Mouse (Mus musculus) MEL (cell line): ENCODE data around the gene Dock4.

ENCODE experiments used
- CHD2 ChIP-seq: IDR thresholded peaks from 2 replicates; pipeline ENCODE4 v1.6.1; 2011; ENCODE audit warnings: low read length, improper control_type of control experiment
- CTCF ChIP-seq, 3 experiments: IDR thresholded peaks in 2 of 3; conservative IDR thresholded peaks in 1 of 3; 2 replicates each; pipeline ENCODE4 v1.5.1; 2011 to 2012; ENCODE audit warnings: low read length in 3 of 3, low read depth in 2 of 3, mild to moderate bottlenecking in 2 of 3, improper control_type of control experiment in 1 of 3, inconsistent platforms in 1 of 3, mixed read lengths in 1 of 3, moderate library complexity in 1 of 3; ENCODE audit not compliant: control insufficient read depth in 1 of 3, insufficient read depth in 1 of 3, poor library complexity in 1 of 3, severe bottlenecking in 1 of 3
- EP300 ChIP-seq, 2 experiments: IDR thresholded peaks; 2 replicates each; pipeline ENCODE4 v1.6.1; 2011; ENCODE audit warnings: improper control_type of control experiment in 2 of 2, low read length in 2 of 2, low read depth in 1 of 2, mild to moderate bottlenecking in 1 of 2
- HCFC1 ChIP-seq: IDR thresholded peaks from 2 replicates; pipeline ENCODE4 v1.6.1; 2012; ENCODE audit warnings: low read depth, mild to moderate bottlenecking, inconsistent platforms, low read length, improper control_type of control experiment, moderate library complexity
- MAX ChIP-seq: IDR thresholded peaks from 2 replicates; pipeline ENCODE4 v1.6.1; 2011; ENCODE audit warnings: low read length, improper control_type of control experiment
- SMC3 ChIP-seq: IDR thresholded peaks from 2 replicates; pipeline ENCODE4 v1.6.1; 2011; ENCODE audit warnings: low read depth, low read length, improper control_type of control experiment
- UBTF ChIP-seq: IDR thresholded peaks from 2 replicates; pipeline ENCODE4 v1.6.1; 2012; ENCODE audit warnings: low read depth, mild to moderate bottlenecking, inconsistent platforms, low read length, improper control_type of control experiment, moderate library complexity, borderline replicate concordance; ENCODE audit not compliant: insufficient read depth

DNA sequence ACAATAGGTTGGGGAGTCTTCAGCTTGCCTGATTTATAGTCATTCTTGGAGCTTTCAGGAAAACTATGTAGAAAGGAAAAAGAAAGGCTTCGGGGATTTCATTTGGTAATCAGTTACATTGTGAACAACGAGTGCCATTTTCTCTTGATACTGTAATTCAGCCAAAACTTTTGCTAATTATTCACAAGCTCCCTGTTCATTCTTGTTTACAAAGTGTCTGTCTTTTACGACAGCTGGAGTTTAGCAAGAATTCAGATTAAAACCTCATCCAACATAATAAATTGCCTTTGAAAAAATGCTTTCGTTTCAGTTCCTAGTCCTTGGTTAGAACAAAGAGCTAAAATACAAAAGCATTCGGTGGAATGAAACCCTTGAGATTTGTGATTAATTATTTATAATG, 345.5 kb downstream of the Dock4 start:
- TF ChIP-seq MAX (no peak), EP300 (IDR thresholded peaks at IDR 0.05; ENCODE audit: low read depth in 1 of 2, low read length in 2 of 2) (no peak), CTCF (IDR thresholded peaks at IDR 0.05 in 2 of 3, conservative IDR thresholded peaks at IDR 0.05 in 1 of 3; ENCODE audit: control insufficient read depth in 1 of 3, insufficient read depth in 1 of 3, low read depth in 2 of 3, low read length in 3 of 3, poor library complexity in 1 of 3, severe bottlenecking in 1 of 3) (no peak), HCFC1 (no peak), SMC3 (no peak), CHD2 (no peak), UBTF (no peak)
